Mouse (Mus musculus): Measurements from ENCODE around the gene Chd1.

DNA sequence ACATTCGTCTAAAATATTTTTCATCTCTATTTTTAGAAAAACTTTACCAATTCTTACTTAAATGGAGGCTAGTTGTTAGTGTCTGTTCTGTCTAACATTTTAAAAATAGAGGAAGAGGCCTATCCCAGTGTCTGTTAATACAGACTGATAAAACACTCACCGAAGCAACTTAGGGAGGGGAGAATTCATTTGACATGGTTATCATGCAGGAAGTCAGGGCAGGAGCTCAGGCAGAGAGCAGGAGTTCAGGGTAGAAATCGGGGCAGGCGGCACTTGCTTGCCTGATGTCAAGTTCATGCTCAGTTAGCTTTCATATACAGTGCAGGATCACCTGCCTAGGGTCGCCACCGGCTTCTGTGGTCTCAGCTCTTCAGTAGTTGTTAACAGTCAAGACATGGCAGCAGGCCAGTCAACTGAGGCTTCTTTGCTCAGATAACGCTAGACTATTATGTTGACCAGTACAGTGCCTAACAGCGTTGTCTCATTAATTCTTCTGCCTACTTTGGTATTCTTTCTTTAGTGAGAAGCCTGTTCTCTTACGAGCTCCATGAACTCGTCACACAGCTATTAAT, 32.7 kb downstream of the Chd1 start:
- TF ChIP-seq GATA1 (IDR thresholded peaks at IDR 0.05; ENCODE audit: borderline replicate concordance, low read length) (no peak), FLI1 (IDR thresholded peaks at IDR 0.05; ENCODE audit: low read length) (no peak)

Data from megakaryocyte, embryonic 14.5 days (primary cell).